Mouse (Mus musculus): ENCODE data around the gene Cacna1s. TPM values are rescaled to one million over a fixed set of nuclear protein-coding genes. Genes with fewer than 3 reads are reported as not detected.

Gene Cacna1s
- polyA plus RNA-seq, 1 experiment, result 1.0 TPM

DNA sequence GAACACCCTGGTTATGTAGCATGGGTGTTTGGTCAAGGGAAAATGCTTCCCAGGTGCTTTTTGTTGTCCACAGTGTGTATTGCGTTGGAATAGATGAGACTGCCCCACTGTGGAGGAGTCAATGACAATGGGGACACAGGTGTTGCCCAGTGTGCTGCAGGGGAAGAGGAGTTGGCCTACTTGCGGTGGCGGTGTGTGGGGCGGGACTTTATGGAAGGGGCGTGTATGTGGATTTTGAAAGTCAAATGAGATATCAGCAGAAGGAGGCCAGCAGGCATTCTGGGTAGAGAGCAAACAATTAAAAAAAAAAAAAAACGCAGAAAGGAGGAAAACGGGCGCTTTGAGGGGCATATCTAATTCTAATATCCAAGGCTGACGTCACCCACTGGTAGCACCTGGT lies 97.2 kb downstream of the Cacna1s start:
- no peaks in the 10 kb centered on the region for H3K9me3 ChIP-seq (replicated peaks; ENCODE audit: control insufficient read depth, insufficient read depth, low read length, poor library complexity, severe bottlenecking)
- H3K27me3 ChIP-seq (ENCODE audit: control insufficient read depth, insufficient read depth, low read length, poor library complexity, severe bottlenecking), result no peaks in the 10 kb centered on the region
- H3K4me1 ChIP-seq (ENCODE audit: control insufficient read depth, insufficient read depth, low read length), result no peaks in the 10 kb centered on the region
- no peak overlapping the region for H3K4me3 ChIP-seq (ENCODE audit: low read depth, low read length)
- H3K27ac ChIP-seq (ENCODE audit: insufficient read depth, low read length), result no peak overlapping the region
- H3K9ac ChIP-seq (ENCODE audit: low read depth, poor library complexity, severe bottlenecking), result no peak overlapping the region
- H3K36me3 ChIP-seq (ENCODE audit: control insufficient read depth, insufficient read depth, low read length, poor library complexity, severe bottlenecking), result no peaks in the 10 kb centered on the region
- no peak for TF ChIP-seq POLR2A (IDR thresholded peaks at IDR 0.05; ENCODE audit: insufficient read depth, low read length)
- no peak for TF ChIP-seq CTCF (IDR thresholded peaks at IDR 0.05; ENCODE audit: low read depth, low read length)
- TF ChIP-seq EP300 (IDR thresholded peaks at IDR 0.05; ENCODE audit: insufficient read depth, low read depth, low read length), result no peak

DNA sequence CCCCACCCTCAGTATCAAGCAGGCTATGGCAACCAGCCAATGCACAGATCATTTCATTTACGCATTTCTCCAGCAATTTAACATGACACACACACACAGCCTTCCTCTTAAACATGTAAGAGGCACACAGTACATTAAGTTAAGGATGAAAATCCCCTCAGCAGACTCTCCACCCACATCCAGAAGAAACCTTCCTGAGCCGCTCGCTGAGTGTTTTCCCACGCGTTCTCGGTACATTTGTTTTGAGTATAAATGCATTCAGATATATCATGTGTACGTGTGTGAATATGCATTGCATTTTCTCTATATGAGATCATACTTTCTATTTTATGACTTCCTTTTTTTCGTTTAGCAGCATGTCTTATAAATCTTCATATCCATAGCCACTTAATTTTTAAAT lies 98.8 kb downstream of the Cacna1s start:
- TF ChIP-seq EP300 (IDR thresholded peaks at IDR 0.05; ENCODE audit: insufficient read depth, low read depth, low read length) (no peak), CTCF (IDR thresholded peaks at IDR 0.05; ENCODE audit: low read depth, low read length) (no peak), POLR2A (IDR thresholded peaks at IDR 0.05; ENCODE audit: insufficient read depth, low read length) (no peak)
- no peaks in the 10 kb centered on the region for H3K9me3 ChIP-seq (replicated peaks; ENCODE audit: control insufficient read depth, insufficient read depth, low read length, poor library complexity, severe bottlenecking)
- no peaks in the 10 kb centered on the region for H3K27me3 ChIP-seq (ENCODE audit: control insufficient read depth, insufficient read depth, low read length, poor library complexity, severe bottlenecking)
- no peak overlapping the region for H3K27ac ChIP-seq (ENCODE audit: insufficient read depth, low read length)
- H3K36me3 ChIP-seq (ENCODE audit: control insufficient read depth, insufficient read depth, low read length, poor library complexity, severe bottlenecking), result no peaks in the 10 kb centered on the region
- no peak overlapping the region for H3K4me3 ChIP-seq (ENCODE audit: low read depth, low read length)
- H3K4me1 ChIP-seq (ENCODE audit: control insufficient read depth, insufficient read depth, low read length), result no peaks in the 10 kb centered on the region
- H3K9ac ChIP-seq (ENCODE audit: low read depth, poor library complexity, severe bottlenecking), result no peak overlapping the region

DNA sequence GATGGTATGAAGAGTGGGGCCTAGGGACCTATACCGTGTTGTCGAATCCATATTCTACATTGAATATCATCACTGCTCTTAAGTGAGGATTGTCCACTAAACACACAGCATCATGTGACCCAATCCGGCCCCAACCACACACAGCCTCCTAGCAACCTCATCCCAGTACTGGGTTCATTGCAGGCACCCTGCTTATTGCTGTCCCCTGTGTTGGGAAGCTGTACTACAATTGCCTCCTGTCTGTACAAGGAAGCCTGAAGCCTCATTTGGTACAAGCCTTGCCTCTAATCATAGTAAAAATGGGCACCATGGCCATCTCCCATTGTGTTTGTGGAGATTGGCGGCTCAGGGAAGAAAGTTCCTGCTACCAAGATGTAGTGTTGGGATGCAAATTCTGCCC lies 103.8 kb downstream of the Cacna1s start:
- H3K27ac ChIP-seq (ENCODE audit: insufficient read depth, low read length), result no peak overlapping the region
- H3K36me3 ChIP-seq (ENCODE audit: control insufficient read depth, insufficient read depth, low read length, poor library complexity, severe bottlenecking), result no peaks in the 10 kb centered on the region
- H3K27me3 ChIP-seq (ENCODE audit: control insufficient read depth, insufficient read depth, low read length, poor library complexity, severe bottlenecking), result no peaks in the 10 kb centered on the region
- no peaks in the 10 kb centered on the region for H3K4me1 ChIP-seq (ENCODE audit: control insufficient read depth, insufficient read depth, low read length)
- H3K9ac ChIP-seq (ENCODE audit: low read depth, poor library complexity, severe bottlenecking), result no peak overlapping the region
- H3K9me3 ChIP-seq (replicated peaks; ENCODE audit: control insufficient read depth, insufficient read depth, low read length, poor library complexity, severe bottlenecking), result no peaks in the 10 kb centered on the region
- H3K4me3 ChIP-seq (ENCODE audit: low read depth, low read length), result no peak overlapping the region
- TF ChIP-seq CTCF (IDR thresholded peaks at IDR 0.05; ENCODE audit: low read depth, low read length) (no peak), EP300 (IDR thresholded peaks at IDR 0.05; ENCODE audit: insufficient read depth, low read depth, low read length) (no peak), POLR2A (IDR thresholded peaks at IDR 0.05; ENCODE audit: insufficient read depth, low read length) (no peak)

DNA sequence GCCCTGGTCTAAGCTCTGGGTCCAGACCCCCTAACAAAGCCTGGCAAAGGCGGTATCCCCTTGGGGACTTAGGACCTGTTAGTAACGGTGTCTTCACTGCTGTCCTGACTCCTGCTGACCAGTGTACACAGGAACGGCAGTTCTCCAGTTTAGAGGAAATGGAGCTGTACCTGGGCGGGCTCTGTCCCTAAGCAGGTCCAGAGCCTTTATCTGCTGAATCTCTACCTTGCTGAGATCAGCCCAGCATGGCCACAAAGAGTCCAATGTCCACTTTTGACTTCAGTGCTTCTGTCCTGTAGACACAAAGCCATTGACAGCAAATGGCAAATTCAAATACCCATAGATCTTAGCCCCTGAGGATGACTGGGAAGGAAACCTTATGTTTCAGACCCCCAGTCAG lies 104.4 kb downstream of the Cacna1s start:
- no peak for TF ChIP-seq POLR2A (IDR thresholded peaks at IDR 0.05; ENCODE audit: insufficient read depth, low read length)
- H3K9me3 ChIP-seq (replicated peaks; ENCODE audit: control insufficient read depth, insufficient read depth, low read length, poor library complexity, severe bottlenecking), result no peaks in the 10 kb centered on the region
- no peak overlapping the region for H3K4me3 ChIP-seq (ENCODE audit: low read depth, low read length)
- no peaks in the 10 kb centered on the region for H3K27me3 ChIP-seq (ENCODE audit: control insufficient read depth, insufficient read depth, low read length, poor library complexity, severe bottlenecking)
- H3K9ac ChIP-seq (ENCODE audit: low read depth, poor library complexity, severe bottlenecking), result no peak overlapping the region
- H3K36me3 ChIP-seq (ENCODE audit: control insufficient read depth, insufficient read depth, low read length, poor library complexity, severe bottlenecking), result no peaks in the 10 kb centered on the region
- H3K27ac ChIP-seq (ENCODE audit: insufficient read depth, low read length), result no peak overlapping the region
- no peaks in the 10 kb centered on the region for H3K4me1 ChIP-seq (ENCODE audit: control insufficient read depth, insufficient read depth, low read length)

DNA sequence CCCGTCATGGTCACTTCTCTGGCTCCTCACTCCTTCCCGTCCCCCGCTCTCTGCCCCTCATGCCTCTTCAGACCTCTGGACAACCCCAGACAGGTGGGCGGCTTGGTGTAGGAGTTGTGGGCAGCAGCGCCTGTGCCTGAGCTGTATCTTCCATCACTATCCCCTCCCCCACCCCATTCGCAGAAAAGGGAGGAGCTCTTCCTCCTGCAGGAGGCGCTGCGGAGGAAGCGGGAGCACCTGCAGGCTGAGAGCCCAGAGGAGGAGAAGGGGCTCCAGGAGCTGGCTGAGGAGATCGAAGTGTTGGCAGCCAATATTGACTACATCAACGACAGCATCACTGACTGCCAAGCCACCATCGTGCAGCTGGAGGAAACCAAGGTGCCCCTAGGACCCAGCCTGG lies 107.3 kb downstream of the Cacna1s start:
- no peaks in the 10 kb centered on the region for H3K36me3 ChIP-seq (ENCODE audit: control insufficient read depth, insufficient read depth, low read length, poor library complexity, severe bottlenecking)
- TF ChIP-seq EP300 (IDR thresholded peaks at IDR 0.05; ENCODE audit: insufficient read depth, low read depth, low read length), result 0 out of 2 replicates have a peak, but pooled peaks have one; percentile 36
- peak; percentile 76 for TF ChIP-seq CTCF (IDR thresholded peaks at IDR 0.05; ENCODE audit: low read depth, low read length)
- no peak for TF ChIP-seq POLR2A (IDR thresholded peaks at IDR 0.05; ENCODE audit: insufficient read depth, low read length)
- no peaks in the 10 kb centered on the region for H3K9me3 ChIP-seq (replicated peaks; ENCODE audit: control insufficient read depth, insufficient read depth, low read length, poor library complexity, severe bottlenecking)
- peak overlapping the region; percentile 51 for H3K9ac ChIP-seq (ENCODE audit: low read depth, poor library complexity, severe bottlenecking)
- H3K4me3 ChIP-seq (ENCODE audit: low read depth, low read length), result peak overlapping the region; percentile 76
- no peaks in the 10 kb centered on the region for H3K27me3 ChIP-seq (ENCODE audit: control insufficient read depth, insufficient read depth, low read length, poor library complexity, severe bottlenecking)
- no peaks in the 10 kb centered on the region for H3K4me1 ChIP-seq (ENCODE audit: control insufficient read depth, insufficient read depth, low read length)
- H3K27ac ChIP-seq (ENCODE audit: insufficient read depth, low read length), result no peak overlapping the region

DNA sequence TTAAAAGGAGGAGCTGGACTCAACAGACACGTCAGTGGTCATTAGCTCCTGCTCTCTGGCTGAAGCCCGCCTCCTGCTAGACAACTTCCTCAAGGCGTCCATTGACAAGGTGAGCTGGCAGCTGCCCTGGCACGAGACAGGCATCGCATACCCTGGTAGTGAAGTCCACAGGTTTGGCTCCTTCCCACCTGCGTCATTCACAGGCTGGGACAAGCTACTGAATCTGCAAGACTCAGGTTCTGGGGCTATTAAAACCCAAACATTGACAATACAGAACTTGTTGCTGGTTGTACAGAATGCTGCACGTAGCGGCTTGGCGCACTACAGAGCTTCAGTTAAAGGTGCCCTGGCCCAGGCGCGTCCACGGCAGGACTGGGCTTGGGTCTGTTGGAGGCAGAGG lies 107.7 kb downstream of the Cacna1s start:
- H3K36me3 ChIP-seq (ENCODE audit: control insufficient read depth, insufficient read depth, low read length, poor library complexity, severe bottlenecking), result no peaks in the 10 kb centered on the region
- TF ChIP-seq CTCF (IDR thresholded peaks at IDR 0.05; ENCODE audit: low read depth, low read length) (no peak), POLR2A (IDR thresholded peaks at IDR 0.05; ENCODE audit: insufficient read depth, low read length) (no peak), EP300 (IDR thresholded peaks at IDR 0.05; ENCODE audit: insufficient read depth, low read depth, low read length) (no peak)

More for the DNA sequence above, 107.7 kb downstream of the Cacna1s start:
- no peak overlapping the region for H3K9ac ChIP-seq (ENCODE audit: low read depth, poor library complexity, severe bottlenecking)
- H3K4me1 ChIP-seq (ENCODE audit: control insufficient read depth, insufficient read depth, low read length), result no peaks in the 10 kb centered on the region
- no peak overlapping the region for H3K4me3 ChIP-seq (ENCODE audit: low read depth, low read length)
- H3K9me3 ChIP-seq (replicated peaks; ENCODE audit: control insufficient read depth, insufficient read depth, low read length, poor library complexity, severe bottlenecking), result no peaks in the 10 kb centered on the region
- H3K27ac ChIP-seq (ENCODE audit: insufficient read depth, low read length), result no peak overlapping the region
- H3K27me3 ChIP-seq (ENCODE audit: control insufficient read depth, insufficient read depth, low read length, poor library complexity, severe bottlenecking), result no peaks in the 10 kb centered on the region

All from ES-Bruce4 (cell line).